Mouse (Mus musculus) stomach, embryonic 14.5 days (tissue): Measurements from ENCODE around the gene Morc2a. TPM values are rescaled to one million over a fixed set of nuclear protein-coding genes. Genes with fewer than 3 reads are reported as not detected.

Experiments used
- ATAC-seq: fragments of 200-750 bp; cut with Nextera tagmentation; 2 replicates; pipeline ENCODE4 v1.8.0; 2017; ENCODE audit warnings: low read depth, moderate TSS enrichment; ENCODE audit not compliant: insufficient number of reproducible peaks, insufficient read depth, low FRiP score
- H3K27ac ChIP-seq: fragments of 300-500 bp; sonication (generic); 2 replicates; pipeline ENCODE4 v1.5.1; 2014; ENCODE audit warnings: mild to moderate bottlenecking, low read length, moderate library complexity, mixed read lengths
- H3K27me3 ChIP-seq: fragments of 300-500 bp; sonication (generic); 2 replicates; pipeline ENCODE4 v1.6.1; 2014; ENCODE audit warnings: low read length, control low read depth, mixed read lengths; ENCODE audit not compliant: control insufficient read depth, insufficient read depth
- H3K36me3 ChIP-seq: fragments of 300-500 bp; sonication (generic); 2 replicates; pipeline ENCODE4 v1.6.1; 2014; ENCODE audit warnings: mild to moderate bottlenecking, control low read depth, low read length, moderate library complexity, mixed read lengths; ENCODE audit not compliant: control insufficient read depth, insufficient read depth
- H3K4me1 ChIP-seq: fragments of 300-500 bp; sonication (generic); 2 replicates; pipeline ENCODE4 v1.6.1; 2014; ENCODE audit warnings: low read length, control low read depth, mixed read lengths; ENCODE audit not compliant: control insufficient read depth, insufficient read depth
- H3K4me2 ChIP-seq: fragments of 300-500 bp; sonication (generic); replicated peaks from 2 replicates; pipeline ENCODE4 v1.6.1; 2014; ENCODE audit warnings: low read depth, low read length, control low read depth
- H3K4me3 ChIP-seq: fragments of 300-500 bp; sonication (generic); 2 replicates; pipeline ENCODE4 v1.5.1; 2014; ENCODE audit warnings: low read depth, low read length, control low read depth
- H3K9ac ChIP-seq: fragments of 300-500 bp; sonication (generic); replicated peaks from 2 replicates; pipeline ENCODE4 v1.6.1; 2014; ENCODE audit warnings: low read depth, mild to moderate bottlenecking, control low read depth, low read length, moderate library complexity, mixed read lengths
- H3K9me3 ChIP-seq: fragments of 300-500 bp; sonication (generic); 2 replicates; pipeline ENCODE4 v1.6.1; 2016; ENCODE audit warnings: low read depth, low read length, control low read depth; ENCODE audit not compliant: control insufficient read depth
- WGBS: fragments of 180-500 bp; shearing (Covaris S2); extraction: QIAGEN DNeasy Blood & Tissue Kit; methylation state at CpG from one replicate; pipeline ENCODE4 v1.1.7; 2014; 5-methylcytosine and 5-hydroxymethylcytosine counted together
- polyA plus RNA-seq: library from polyadenylated mRNA; unstranded; fragments of >200 nt; fragmentation: Nextera tagmentation; extraction: Ambion mirVana; gene quantifications from 2 replicates; pipeline ENCODE4 v1.2.1, GENCODE M21; 2014

Gene Morc2a
- polyA plus RNA-seq, 1 experiment from 2014 or later = 25.4 TPM

DNA sequence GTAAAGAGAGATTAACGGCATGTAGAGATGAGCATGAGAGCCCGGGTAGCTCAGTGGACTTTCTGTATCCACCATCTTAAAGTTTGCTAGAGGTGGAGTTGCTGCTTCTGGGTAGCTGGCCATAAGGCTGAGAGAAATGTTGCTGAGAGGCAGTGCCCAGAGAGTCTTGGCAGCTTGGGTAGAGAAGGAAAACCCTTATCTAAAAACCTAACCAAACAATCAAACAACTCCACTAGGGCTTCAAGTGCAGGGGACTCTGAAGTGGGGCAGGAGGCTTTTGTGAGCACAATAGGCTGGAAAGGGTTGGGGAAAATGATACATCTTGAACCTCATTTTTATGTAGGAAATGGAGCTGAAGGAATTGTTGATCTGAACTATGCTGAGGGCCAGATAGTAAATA lies 37.3 kb downstream of the Morc2a start:
- ATAC-seq = no peak
- H3K4me1 ChIP-seq = no peaks in the 10 kb centered on the region
- WGBS = 94% methylated on average over 2 of the region's 2 CpGs
- no peaks in the 10 kb centered on the region for H3K9me3 ChIP-seq
- H3K9ac ChIP-seq = no peak overlapping the region
- H3K27me3 ChIP-seq = no peaks in the 10 kb centered on the region
- H3K4me2 ChIP-seq = no peak overlapping the region
- H3K27ac ChIP-seq = no peak overlapping the region
- H3K36me3 ChIP-seq = peaks cover 81% of the 10 kb centered on the region
- H3K4me3 ChIP-seq = no peak overlapping the region

- WGBS = 88% methylated on average over 2 of the region's 2 CpGs
These were observed 37.9 kb downstream of the Morc2a start for GRCm38 (mm10) chr11:3686885-3687284.

DNA sequence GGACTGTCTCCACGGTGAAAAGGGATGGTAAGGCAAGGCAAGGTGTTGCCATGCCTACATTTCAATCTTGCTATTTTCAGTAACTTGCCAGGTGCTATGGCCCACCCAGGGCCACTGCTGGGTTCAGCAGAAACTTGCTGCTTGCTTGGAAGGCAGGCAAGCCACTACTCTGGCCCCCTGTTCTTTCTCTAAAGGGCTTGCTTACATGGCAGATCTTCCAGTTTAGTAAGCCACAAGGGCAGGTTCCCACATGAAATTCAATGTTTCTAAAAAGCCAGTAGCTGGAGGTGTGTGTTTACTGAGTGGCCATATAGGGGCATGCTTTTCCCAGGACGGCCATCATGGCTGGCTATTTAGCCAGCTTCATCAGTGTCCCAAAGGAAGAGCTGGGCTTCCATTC lies 42.8 kb downstream of the Morc2a start:
- no peak overlapping the region; the same call in 1 of the 2 replicates for H3K27ac ChIP-seq
- H3K9ac ChIP-seq = no peak overlapping the region
- no peak overlapping the region for H3K4me3 ChIP-seq
- no peaks in the 10 kb centered on the region for H3K4me1 ChIP-seq
- H3K27me3 ChIP-seq = no peaks in the 10 kb centered on the region
- no peaks in the 10 kb centered on the region for H3K9me3 ChIP-seq
- no peak for ATAC-seq
- H3K36me3 ChIP-seq = peaks cover 37% of the 10 kb centered on the region
- H3K4me2 ChIP-seq = no peak overlapping the region
- WGBS = 89% methylated on average over 2 of the region's 2 CpGs

More at GRCm38 (mm10) chr11:3686885-3687284, 37.9 kb downstream of the Morc2a start:
- no peaks in the 10 kb centered on the region for H3K9me3 ChIP-seq
- H3K4me3 ChIP-seq = no peak overlapping the region
- no peak for ATAC-seq
- H3K27me3 ChIP-seq = no peaks in the 10 kb centered on the region
- no peak overlapping the region for H3K9ac ChIP-seq
- H3K36me3 ChIP-seq = peaks cover 78% of the 10 kb centered on the region
- no peak overlapping the region for H3K4me2 ChIP-seq
- H3K4me1 ChIP-seq = no peaks in the 10 kb centered on the region
- H3K27ac ChIP-seq = no peak overlapping the region

GRCm38 (mm10) chr11:3696086-3696616 lies 47.2 kb downstream of the Morc2a start:
- no peak overlapping the region for H3K27ac ChIP-seq
- no peaks in the 10 kb centered on the region for H3K27me3 ChIP-seq
- H3K4me1 ChIP-seq = no peaks in the 10 kb centered on the region
- no peak for ATAC-seq
- H3K36me3 ChIP-seq = peaks cover 3% of the 10 kb centered on the region
- no peak overlapping the region for H3K4me3 ChIP-seq
- 71% methylated on average over 5 of the region's 5 CpGs for WGBS
- no peak overlapping the region for H3K9ac ChIP-seq
- no peaks in the 10 kb centered on the region for H3K9me3 ChIP-seq
- H3K4me2 ChIP-seq = no peak overlapping the region

GRCm38 (mm10) chr11:3697441-3697840 lies 48.5 kb downstream of the Morc2a start:
- Histone ChIP-seq H3K4me2 (no peak overlapping the region), H3K4me1 (no peaks in the 10 kb centered on the region), H3K27me3 (no peaks in the 10 kb centered on the region), H3K27ac (no peak overlapping the region), H3K4me3 (no peak overlapping the region), H3K9ac (no peak overlapping the region), H3K9me3 (no peaks in the 10 kb centered on the region), H3K36me3 (no peaks in the 10 kb centered on the region; the same call in 1 of the 2 replicates)
- WGBS = 81% methylated on average over 3 of the region's 3 CpGs
- no peak for ATAC-seq

GRCm38 (mm10) chr11:3703089-3703992 lies 54.4 kb downstream of the Morc2a start:
- Histone ChIP-seq H3K4me2 (no peak overlapping the region), H3K9me3 (no peaks in the 10 kb centered on the region), H3K9ac (no peak overlapping the region), H3K36me3 (no peaks in the 10 kb centered on the region), H3K4me1 (no peaks in the 10 kb centered on the region), H3K27ac (no peak overlapping the region), H3K27me3 (no peaks in the 10 kb centered on the region), H3K4me3 (no peak overlapping the region)
- ATAC-seq = 0 out of 2 replicates have a peak, but pooled peaks have one; percentile 53
- WGBS = 57% methylated on average over 7 of the region's 7 CpGs

DNA sequence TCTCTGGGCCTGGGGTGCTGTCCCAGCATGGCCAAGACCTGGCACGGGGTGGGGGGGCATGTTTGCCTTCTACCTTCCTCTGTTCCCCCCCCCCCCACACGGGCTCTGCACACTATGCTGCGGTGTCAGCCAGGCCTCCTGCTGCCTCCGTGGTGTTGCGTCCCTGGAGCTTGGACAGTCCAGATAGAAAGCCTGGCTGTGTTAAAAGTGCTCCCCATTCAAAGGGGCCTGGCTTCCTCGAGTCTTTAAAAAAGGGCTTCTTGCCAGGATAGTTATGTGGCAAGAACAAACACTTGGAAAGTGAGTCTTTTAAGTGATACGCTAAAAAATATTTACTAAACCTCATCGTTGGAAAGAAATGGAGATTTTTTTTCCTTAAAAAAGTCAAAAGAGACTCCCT lies 55.4 kb downstream of the Morc2a start:
- Histone ChIP-seq H3K4me3 (no peak overlapping the region), H3K27ac (no peak overlapping the region), H3K36me3 (no peaks in the 10 kb centered on the region), H3K9ac (no peak overlapping the region), H3K4me1 (no peaks in the 10 kb centered on the region), H3K27me3 (no peaks in the 10 kb centered on the region), H3K4me2 (no peak overlapping the region), H3K9me3 (no peaks in the 10 kb centered on the region)
- no peak for ATAC-seq
- WGBS = 67% methylated on average over 8 of the region's 8 CpGs

GRCm38 (mm10) chr11:3707057-3707456 lies 58.1 kb downstream of the Morc2a start:
- Histone ChIP-seq H3K4me1 (no peaks in the 10 kb centered on the region), H3K36me3 (no peaks in the 10 kb centered on the region), H3K9me3 (no peaks in the 10 kb centered on the region), H3K4me2 (no peak overlapping the region), H3K9ac (no peak overlapping the region), H3K27me3 (no peaks in the 10 kb centered on the region), H3K4me3 (no peak overlapping the region), H3K27ac (no peak overlapping the region)
- 74% methylated on average over 8 of the region's 8 CpGs for WGBS
- ATAC-seq = no peak
